Mouse (Mus musculus) hindbrain, postnatal 0 days (tissue): ENCODE data around the gene Znrd1. TPM values are rescaled to one million over a fixed set of nuclear protein-coding genes. Genes with fewer than 3 reads are reported as not detected.
"Not testable (repeated sequence)": the region's sequence is repeated elsewhere in the genome, so short reads cannot be mapped to it uniquely, and the experiment has no call there.

Experiments used
- ATAC-seq: fragments of 200-750 bp; cut with Nextera tagmentation; 2 replicates; pipeline ENCODE4 v1.8.0; 2017; ENCODE audit warnings: mild to moderate bottlenecking, moderate TSS enrichment, moderate library complexity
- DNase-seq: peaks from one replicate; pipeline ENCODE4 v3.0.0-alpha.2; 2015; ENCODE audit warnings: low spot score
- H3K27ac ChIP-seq: fragments of 300-500 bp; sonication (generic); 2 replicates; pipeline ENCODE4 v1.5.1; 2014; ENCODE audit warnings: mild to moderate bottlenecking
- H3K27me3 ChIP-seq: fragments of 300-500 bp; sonication (generic); 2 replicates; pipeline ENCODE4 v1.6.1; 2014; ENCODE audit warnings: low read length, mixed read lengths; ENCODE audit not compliant: insufficient read depth
- H3K36me3 ChIP-seq: fragments of 300-500 bp; sonication (generic); 2 replicates; pipeline ENCODE4 v1.6.1; 2014; ENCODE audit warnings: low read length, mixed read lengths; ENCODE audit not compliant: insufficient read depth
- H3K4me1 ChIP-seq: fragments of 300-500 bp; sonication (generic); 2 replicates; pipeline ENCODE4 v1.6.1; 2014; ENCODE audit warnings: antibody characterized with exemption, low read length, mixed read lengths; ENCODE audit not compliant: insufficient read depth
- H3K4me2 ChIP-seq: fragments of 300-500 bp; sonication (generic); 2 replicates; pipeline ENCODE4 v1.6.1; 2014; ENCODE audit warnings: low read depth, mild to moderate bottlenecking, low read length, moderate library complexity, mixed read lengths
- H3K4me3 ChIP-seq: fragments of 300-500 bp; sonication (generic); 2 replicates; pipeline ENCODE4 v1.5.1; 2014; ENCODE audit warnings: low read length
- H3K9ac ChIP-seq: fragments of 300-500 bp; sonication (generic); replicated peaks from 2 replicates; pipeline ENCODE4 v1.6.1; 2014; ENCODE audit warnings: mild to moderate bottlenecking, low read length, moderate library complexity, mixed read lengths
- H3K9me3 ChIP-seq: fragments of 300-500 bp; sonication (generic); 2 replicates; pipeline ENCODE4 v1.6.1; 2016; ENCODE audit warnings: low read length, mixed read lengths
- CTCF ChIP-seq: IDR thresholded peaks from 2 replicates; pipeline ENCODE4 v1.5.1; 2016; ENCODE audit warnings: antibody characterized with exemption, control low read depth, low read depth
- WGBS: fragments of 180-500 bp; shearing (Covaris S2); extraction: QIAGEN DNeasy Blood & Tissue Kit; methylation state at CpG from one replicate; pipeline ENCODE4 v1.1.7; 2014; 5-methylcytosine and 5-hydroxymethylcytosine counted together
- polyA plus RNA-seq: library from polyadenylated mRNA; unstranded; fragments of >200 nt; fragmentation: Nextera tagmentation; extraction: Ambion mirVana; gene quantifications from 2 replicates; pipeline ENCODE4 v1.2.1, GENCODE M21; 2015
- total RNA-seq: library from RNA; depleted of rRNA; stranded (reverse); fragments of >200 nt; gene quantifications from 2 replicates; pipeline ENCODE4 v1.2.3, GENCODE M21; 2014

The Znrd1 gene
- total and polyA plus RNA-seq, 2 experiments from 2014 or later, result 45.0 to 49.3 TPM

GRCm38 (mm10) chr17:36995448-36995847, 37.1 kb upstream of the Znrd1 start:
- 55% methylated on average over 3 of the region's 3 CpGs for WGBS
- Histone ChIP-seq H3K36me3 (no peaks in the 10 kb centered on the region), H3K4me3 (no peak overlapping the region), H3K27me3 (no peaks in the 10 kb centered on the region), H3K9ac (no peak overlapping the region), H3K4me1 (no peaks in the 10 kb centered on the region), H3K9me3 (no peaks in the 10 kb centered on the region), H3K4me2 (no peak overlapping the region), H3K27ac (no peak overlapping the region)
- no peak for DNase-seq
- ATAC-seq, result no peak
- no peak for TF ChIP-seq CTCF

GRCm38 (mm10) chr17:36994528-36994927, 36.2 kb upstream of the Znrd1 start:
- H3K27me3 ChIP-seq, result no peaks in the 10 kb centered on the region; the same call in 1 of the 2 replicates
- no peaks in the 10 kb centered on the region for H3K36me3 ChIP-seq
- no peak for ATAC-seq
- no peak overlapping the region for H3K4me3 ChIP-seq
- DNase-seq, result no peak
- no peak for TF ChIP-seq CTCF
- H3K27ac ChIP-seq, result no peak overlapping the region
- no peaks in the 10 kb centered on the region for H3K9me3 ChIP-seq
- no peak overlapping the region for H3K9ac ChIP-seq
- H3K4me1 ChIP-seq, result no peaks in the 10 kb centered on the region
- H3K4me2 ChIP-seq, result no peak overlapping the region
- 90% methylated on average over 2 of the region's 2 CpGs for WGBS

DNA sequence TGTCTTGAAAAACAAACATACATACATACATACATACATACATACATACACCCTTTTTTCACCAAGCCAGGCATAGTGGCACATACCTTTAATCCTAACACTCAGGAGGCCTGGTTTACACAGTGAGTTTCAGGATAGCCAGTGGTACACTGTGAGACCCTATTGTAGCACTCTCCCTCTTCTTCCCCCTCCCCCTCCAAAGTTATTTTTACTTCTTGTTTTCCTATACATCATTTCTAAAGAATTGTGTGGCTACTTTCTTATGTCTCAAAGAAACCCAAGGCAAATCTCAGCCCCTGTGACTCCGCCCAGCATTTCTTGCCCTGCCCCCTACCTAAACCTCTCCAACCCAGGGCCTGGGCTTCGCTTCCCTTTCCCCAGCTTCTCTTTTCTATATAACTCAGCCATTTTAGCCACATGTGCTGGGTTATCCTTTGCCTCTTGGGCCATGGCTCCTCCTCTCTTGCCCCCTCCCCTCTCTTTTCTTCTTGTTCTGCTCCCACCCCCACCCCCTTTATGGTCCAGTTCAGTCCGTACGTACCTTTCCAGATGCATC, 35.5 kb upstream of the Znrd1 start:
- DNase-seq, result no peak
- H3K27me3 ChIP-seq, result no peaks in the 10 kb centered on the region; the same call in 1 of the 2 replicates
- no peak overlapping the region for H3K27ac ChIP-seq
- no peaks in the 10 kb centered on the region for H3K9me3 ChIP-seq
- ATAC-seq, result no peak
- no peak overlapping the region for H3K4me3 ChIP-seq
- no peak overlapping the region for H3K4me2 ChIP-seq
- no peak overlapping the region for H3K9ac ChIP-seq
- H3K36me3 ChIP-seq, result no peaks in the 10 kb centered on the region
- 95% methylated on average over 4 of the region's 4 CpGs for WGBS
- no peaks in the 10 kb centered on the region for H3K4me1 ChIP-seq
- TF ChIP-seq CTCF, result no peak

DNA sequence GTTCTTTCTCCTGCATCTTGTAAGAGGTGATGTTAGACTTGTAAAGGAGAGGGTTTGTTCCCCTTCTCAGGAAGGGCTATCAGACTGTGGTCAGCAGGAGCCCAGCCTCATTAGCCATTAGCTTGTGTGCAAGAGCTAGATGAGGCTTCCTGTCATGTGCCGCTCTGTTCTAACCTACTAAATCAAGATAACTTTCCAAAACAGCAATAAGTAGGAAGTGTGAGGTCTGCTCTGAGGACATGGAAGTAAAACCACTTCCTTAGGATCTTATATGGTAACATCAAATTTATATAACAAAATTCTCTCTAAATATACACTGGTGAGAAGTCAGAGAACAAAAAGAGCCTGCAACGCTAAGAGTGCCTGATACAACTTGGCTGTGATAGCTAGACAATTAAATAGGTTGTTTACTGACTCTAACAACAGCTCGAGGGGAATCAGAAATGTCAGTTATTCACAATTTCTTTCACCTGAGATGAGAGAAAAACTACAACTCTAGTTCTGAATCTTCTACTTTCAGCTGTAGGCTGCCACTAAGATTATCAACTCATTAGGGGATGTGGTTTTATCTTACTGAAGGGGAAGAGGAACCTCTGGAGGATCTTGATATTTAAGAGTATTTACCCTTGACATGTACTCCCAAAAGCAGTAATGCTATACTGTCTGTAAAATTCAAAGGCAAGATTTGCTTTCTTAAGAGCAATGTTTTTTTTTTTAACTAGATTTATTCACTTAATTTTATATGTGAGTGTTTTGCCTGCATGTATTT, 34.2 kb upstream of the Znrd1 start:
- Histone ChIP-seq H3K4me2 (no peak overlapping the region), H3K36me3 (no peaks in the 10 kb centered on the region), H3K9ac (no peak overlapping the region), H3K4me3 (no peak overlapping the region), H3K4me1 (no peaks in the 10 kb centered on the region), H3K27me3 (no peaks in the 10 kb centered on the region; the same call in 1 of the 2 replicates), H3K9me3 (no peaks in the 10 kb centered on the region), H3K27ac (no peak overlapping the region)
- no peak for DNase-seq
- WGBS, result 74% methylated on average over 3 of the region's 3 CpGs
- no peak for TF ChIP-seq CTCF
- no peak for ATAC-seq

DNA sequence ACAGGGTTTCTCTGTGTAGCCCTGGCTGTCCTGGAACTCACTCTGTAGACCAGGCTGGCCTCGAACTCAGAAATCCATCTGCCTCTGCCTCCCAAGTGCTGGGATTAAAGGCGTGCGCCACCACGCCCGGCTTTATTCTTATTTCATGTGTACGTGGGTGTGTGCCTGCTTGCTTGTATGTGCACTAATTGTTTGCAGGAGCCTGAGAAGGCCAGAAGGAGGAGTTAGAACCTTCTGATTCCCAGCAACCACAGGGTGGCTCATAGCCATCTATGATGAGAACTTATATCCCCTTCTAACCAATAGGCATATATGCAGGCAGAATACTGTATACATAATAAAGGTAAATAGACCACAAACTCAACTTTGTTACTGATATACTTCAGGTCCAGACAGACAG, 32.3 kb upstream of the Znrd1 start:
- WGBS, result 95% methylated on average over 6 of the region's 6 CpGs
- H3K27ac ChIP-seq, H3K9me3 ChIP-seq, ATAC-seq, H3K4me1 ChIP-seq, H3K9ac ChIP-seq, DNase-seq, H3K4me2 ChIP-seq, H3K36me3 ChIP-seq, H3K27me3 ChIP-seq, H3K4me3 ChIP-seq: not testable (repeated sequence)

- Histone ChIP-seq H3K9ac (no peak within 1 kb of the TSS), H3K4me3 (peak within 1 kb of the TSS; percentile 8), H3K27ac (no peak within 1 kb of the TSS), H3K9me3 (no peaks in the 10 kb centered on the region), H3K27me3 (no peaks in the 10 kb centered on the region; the same call in 1 of the 2 replicates), H3K4me2 (peak within 1 kb of the TSS; percentile 38), H3K36me3 (no peaks in the 10 kb centered on the region), H3K4me1 (no peaks in the 10 kb centered on the region)
- no peak for TF ChIP-seq CTCF
- ATAC-seq (no peak), DNase-seq (no peak)
- WGBS, result 34% methylated on average over 5 of the region's 5 CpGs
These were observed 31.1 kb upstream of the Znrd1 start, which contains the start of gene H2-M5 for GRCm38 (mm10) chr17:36989437-36989836. H2-M5 (minus strand) TSS chr17:36989537.

DNA sequence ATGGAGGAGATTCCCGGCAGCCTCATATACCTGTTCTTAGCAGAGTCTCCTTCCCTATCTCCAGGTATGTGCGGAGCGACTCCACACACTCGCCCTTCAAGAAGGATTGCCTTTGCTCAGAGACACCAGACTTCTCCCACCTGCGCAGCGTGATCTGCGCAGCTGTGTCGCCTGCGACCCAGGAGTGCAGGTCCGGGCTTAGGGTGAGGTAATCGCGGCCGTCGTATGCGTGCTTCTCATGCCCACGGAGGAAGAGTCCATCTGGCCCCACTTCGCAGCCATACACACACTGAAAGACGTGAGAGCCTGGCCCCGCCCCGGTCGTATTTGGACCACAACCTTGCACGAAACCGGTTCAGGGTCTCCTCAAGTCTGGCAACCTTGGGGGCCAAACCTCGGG, 30.1 kb upstream of the Znrd1 start:
- Histone ChIP-seq H3K4me1 (no peaks in the 10 kb centered on the region), H3K9me3 (no peaks in the 10 kb centered on the region), H3K9ac (no peak overlapping the region), H3K4me3 (peak overlapping the region; percentile 8), H3K4me2 (peak overlapping the region; percentile 38), H3K27ac (no peak overlapping the region), H3K36me3 (no peaks in the 10 kb centered on the region), H3K27me3 (no peaks in the 10 kb centered on the region; the same call in 1 of the 2 replicates)
- DNase-seq (peak; percentile 22), ATAC-seq (peak; percentile 78)
- TF ChIP-seq CTCF, result no peak
- WGBS, result 12% methylated on average over 24 of the region's 24 CpGs
